Mouse (Mus musculus) stomach, postnatal 0 days (tissue): ENCODE measurements around the gene Nrp1.

Experiments
- CTCF ChIP-seq: IDR thresholded peaks from 2 replicates; pipeline ENCODE4 v1.5.1; 2016; ENCODE audit warnings: antibody characterized with exemption, low read depth, mild to moderate bottlenecking, moderate library complexity
- EP300 ChIP-seq: optimal IDR thresholded peaks from 2 replicates; pipeline ENCODE3; 2016; ENCODE audit warnings: antibody characterized with exemption

DNA sequence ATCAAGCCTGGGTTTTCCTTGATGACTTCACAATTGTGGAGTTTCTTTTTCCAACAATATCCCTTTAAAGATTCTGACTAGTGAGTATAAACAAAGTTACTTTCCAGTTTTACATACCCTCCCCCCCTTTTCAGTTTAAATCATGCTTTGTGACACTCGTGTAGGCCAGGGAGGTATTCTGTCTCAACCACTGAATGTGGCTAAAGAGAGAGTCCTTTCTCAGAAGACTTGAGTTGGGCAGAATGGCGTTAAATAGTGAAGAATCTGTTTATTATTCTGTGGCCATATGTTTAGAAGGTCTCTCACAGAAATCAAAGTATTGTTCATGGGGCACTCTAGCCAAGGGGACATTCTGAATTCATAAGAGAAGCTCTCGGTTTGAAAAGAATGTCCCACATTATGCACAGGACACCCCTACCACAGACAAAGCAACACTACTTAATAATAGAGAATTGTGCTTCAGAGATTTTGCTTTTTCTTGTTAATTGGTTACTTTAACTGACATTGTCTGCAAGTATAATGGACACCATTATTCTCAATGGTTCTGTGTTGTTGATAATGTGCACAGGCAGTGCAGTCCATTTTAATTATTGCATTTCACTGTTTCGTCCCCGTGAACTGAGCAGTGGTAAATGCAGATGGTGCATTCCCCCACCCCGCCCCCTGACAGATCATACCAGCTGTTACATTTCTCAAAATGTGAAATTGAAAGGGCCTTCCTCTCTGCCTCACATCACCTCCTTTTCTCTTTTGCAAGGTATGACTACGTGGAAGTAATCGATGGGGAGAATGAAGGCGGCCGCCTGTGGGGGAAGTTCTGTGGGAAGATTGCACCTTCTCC is 59.8 kb downstream of the Nrp1 start:
- TF ChIP-seq CTCF (no peak), EP300 (no peak)
